Mouse (Mus musculus): Measurements from ENCODE around the gene Fam25c.
"Not testable (repeated sequence)": the region's sequence is repeated elsewhere in the genome, so short reads cannot be mapped to it uniquely, and the experiment has no call there.

The Fam25c gene

GRCm38 (mm10) chr14:34326606-34327005 lies 28.6 kb downstream of the Fam25c start:
- no peak for DNase-seq

DNA sequence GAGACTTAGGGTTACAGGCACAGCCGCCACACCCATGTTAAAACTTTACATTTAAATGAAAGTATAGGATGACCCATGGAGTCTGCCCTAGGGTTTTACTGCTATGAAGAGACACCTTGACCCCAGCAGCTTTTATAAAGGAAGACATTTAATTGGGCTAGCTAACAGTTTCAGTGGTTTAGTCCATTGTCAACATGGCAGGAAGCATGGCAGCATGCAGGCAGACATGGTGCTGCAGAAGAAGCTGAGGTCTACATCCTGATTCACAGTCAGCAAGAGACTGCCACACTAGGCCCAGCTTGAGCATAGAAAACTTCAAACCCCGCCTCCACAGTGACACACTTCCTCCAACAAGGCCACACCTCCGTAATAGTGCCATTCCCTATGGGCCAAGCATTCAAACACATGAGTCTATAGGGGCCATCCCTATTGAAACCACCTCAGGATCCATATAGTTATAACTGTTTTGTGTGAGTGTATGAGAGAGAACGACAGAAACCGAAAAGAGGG lies 31.6 kb downstream of the Fam25c start:
- DNase-seq, result no peak

GRCm38 (mm10) chr14:34318113-34318512 lies 37.1 kb downstream of the Fam25c start:
- DNase-seq, result no peak

- DNase-seq, result no peak
These were observed 37.8 kb downstream of the Fam25c start for GRCm38 (mm10) chr14:34317431-34317830.

- DNase-seq, result no peak
These were observed 38.9 kb downstream of the Fam25c start for GRCm38 (mm10) chr14:34316346-34316745.

DNA sequence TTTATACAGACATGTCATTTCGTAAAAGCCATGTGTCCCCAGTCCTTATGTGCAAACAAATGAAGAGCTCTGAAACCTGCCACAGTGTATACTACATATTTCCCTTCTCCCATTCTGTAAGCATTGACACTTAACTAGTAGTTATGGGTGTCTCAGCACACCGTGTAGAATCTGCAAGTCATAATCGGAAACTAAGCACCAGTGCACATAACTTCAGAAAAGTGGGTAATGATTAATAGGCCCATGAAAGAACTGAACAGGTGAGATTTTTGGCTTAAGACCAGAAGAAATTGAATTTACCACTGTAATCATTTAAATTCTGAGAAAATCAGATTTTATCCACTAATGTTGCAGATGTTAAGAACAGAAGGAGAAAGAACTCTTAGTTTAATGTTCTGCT lies 40.4 kb downstream of the Fam25c start:
- DNase-seq, result no peak

- not testable (repeated sequence) for DNase-seq
These were observed 40.9 kb downstream of the Fam25c start for GRCm38 (mm10) chr14:34314383-34314782.

- DNase-seq, result no peak
These were observed 41.6 kb downstream of the Fam25c start for GRCm38 (mm10) chr14:34313612-34314011.

DNA sequence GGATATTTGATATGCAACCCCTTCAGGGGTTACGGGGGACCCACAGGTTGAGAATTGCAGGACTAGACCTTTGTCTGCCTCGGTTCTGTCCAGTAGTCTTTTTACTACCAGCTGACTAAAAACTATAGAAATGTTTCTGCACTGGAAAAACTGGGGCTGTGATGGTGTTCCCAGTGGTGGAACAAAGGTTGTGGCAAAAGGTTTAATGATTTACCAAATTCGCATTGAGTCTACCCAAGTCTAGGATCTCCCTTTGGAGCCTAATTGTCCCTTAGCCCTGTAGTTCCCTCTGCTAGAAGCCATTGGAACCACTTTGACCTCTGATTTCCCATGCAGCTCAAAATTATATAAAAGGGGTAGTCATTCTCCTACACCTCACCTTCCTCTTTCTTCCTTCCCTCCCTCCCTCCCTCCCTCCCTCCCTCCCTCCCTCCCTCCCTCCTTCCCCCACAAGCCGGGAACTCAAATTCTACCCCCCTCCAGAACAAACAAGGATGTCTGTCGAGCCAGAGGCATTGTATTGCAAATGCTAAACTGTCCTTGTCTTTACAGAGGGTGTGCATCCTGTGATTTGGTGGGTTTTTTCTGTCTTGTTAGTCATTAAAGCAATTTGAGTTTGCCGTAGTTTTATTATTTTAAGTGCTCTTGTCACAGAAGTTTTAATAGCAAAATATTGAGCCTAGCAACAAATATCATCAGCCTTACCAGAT lies 42.7 kb downstream of the Fam25c start:
- no peak for DNase-seq

GRCm38 (mm10) chr14:34311691-34312090 lies 43.5 kb downstream of the Fam25c start:
- DNase-seq, result no peak

GRCm38 (mm10) chr14:34311021-34311631 lies 44.1 kb downstream of the Fam25c start:
- DNase-seq, result peak; percentile 62

DNA sequence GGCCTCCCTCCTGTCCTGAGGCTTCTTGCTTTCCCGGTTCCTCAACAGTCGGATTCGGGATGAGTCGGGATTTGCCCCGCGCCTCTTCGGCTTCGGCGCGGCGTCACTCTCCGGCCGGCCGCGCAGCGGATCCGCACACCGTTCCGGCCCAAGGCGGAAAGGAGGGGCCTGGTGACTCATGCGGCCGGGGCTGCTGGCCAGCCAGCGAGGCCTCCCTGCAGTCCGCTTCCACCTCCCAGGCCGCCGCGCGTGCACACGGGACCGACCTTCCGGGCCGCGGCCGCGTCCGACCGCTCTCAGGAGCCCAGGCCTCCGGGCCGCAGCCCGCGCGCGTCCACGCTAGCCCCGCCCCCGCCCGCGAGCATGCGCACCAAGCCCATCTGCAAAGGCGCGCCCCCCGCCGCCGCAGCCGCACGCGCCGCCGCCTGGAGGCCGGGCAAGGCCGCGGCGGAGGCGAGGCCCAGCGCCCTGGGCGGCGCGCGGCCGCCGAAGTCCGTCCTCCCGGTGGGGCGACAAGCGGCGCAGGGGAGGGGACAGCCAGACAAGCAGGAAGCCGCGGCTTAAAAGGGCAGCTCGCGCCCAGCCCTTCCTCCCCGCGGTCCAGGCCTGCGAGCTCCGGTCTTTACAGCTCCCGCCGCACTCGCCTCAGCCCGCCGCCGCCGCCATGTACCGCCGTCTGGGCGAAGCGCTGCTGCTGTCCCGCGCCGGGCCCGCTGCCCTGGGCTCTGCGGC lies 44.8 kb downstream of the Fam25c start, which contains the start of the genes Shld2 and Glud1:
Gene Shld2, minus strand, starts transcription at position 260 of the 732 bp plus-strand sequence.
Gene Glud1, plus strand, starts transcription at position 494 of the 732 bp plus-strand sequence.
- DNase-seq, result peak; percentile 95

- DNase-seq, result no peak
These were observed 45.4 kb downstream of the Fam25c start for GRCm38 (mm10) chr14:34309907-34310233.

DNA sequence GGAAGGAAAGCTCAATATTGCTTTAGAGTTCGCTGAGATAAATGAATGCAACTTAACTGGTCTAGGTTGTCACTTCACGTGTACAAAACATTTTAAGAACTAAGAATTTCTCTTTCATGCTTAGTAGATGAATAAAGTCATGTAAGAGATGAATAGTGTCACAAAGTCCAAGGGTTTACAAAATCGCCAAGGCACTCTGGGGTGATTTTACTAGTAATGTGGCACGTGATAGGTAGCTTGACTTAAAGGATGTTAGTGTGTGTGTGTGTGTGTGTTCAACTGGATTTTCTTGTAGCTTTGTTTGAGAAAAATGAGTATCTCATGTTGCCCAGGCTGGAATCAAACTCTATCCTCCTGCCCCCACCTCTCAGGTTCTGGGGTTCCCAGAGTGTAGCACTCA lies 46.0 kb downstream of the Fam25c start:
- no peak for DNase-seq

DNA sequence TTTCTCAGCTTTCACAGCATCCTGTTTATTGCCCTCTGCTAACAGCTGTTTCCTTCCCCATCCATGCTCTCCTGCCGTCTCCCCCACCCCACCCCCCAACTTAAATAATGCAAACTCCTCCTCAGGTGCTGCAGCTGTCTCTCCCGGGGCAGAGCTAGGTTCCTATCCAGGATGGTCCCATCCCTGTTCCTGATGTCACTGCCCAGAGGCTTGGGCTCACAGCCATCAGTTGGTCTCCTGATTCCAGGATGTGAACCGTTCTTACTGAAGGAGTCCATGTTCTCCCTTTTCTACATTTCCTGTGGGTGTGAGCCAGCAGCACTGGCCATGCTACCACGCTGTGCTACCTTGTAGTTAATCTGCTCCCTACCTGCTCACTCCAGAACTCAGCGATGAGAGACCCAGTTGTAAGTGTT lies 52.0 kb downstream of the Fam25c start:
- no peak for DNase-seq

DNA sequence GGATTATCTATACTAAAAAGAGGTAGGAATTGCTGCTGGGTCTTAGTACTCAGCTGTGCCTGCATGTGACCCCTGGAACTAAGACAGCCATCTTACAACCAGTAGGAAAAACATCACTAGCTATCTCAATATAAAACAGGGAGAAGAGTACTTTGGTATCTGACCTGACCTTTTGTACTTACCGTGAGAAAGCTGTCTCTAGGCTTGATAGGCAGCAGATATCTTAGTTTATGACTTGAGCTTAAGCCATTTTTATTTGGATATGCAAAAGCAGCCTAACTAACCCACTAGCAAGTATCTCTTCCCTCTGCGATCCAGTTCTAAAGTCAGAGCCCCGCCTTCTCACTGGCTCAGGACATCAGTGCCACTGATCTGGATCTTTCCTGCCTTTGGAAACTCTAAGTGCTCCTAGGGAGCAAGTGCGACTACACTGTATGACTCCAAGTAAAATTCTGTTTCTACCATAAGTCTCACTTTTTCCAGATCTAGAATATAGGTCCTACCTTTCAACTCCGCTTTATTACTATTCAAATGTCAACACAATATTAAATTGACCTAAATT lies 52.5 kb downstream of the Fam25c start:
- DNase-seq, result no peak
